Mouse (Mus musculus): ENCODE data around the gene Cers1.

The Cers1 gene

GRCm38 (mm10) chr8:70316511-70317504 is 1.2 kb downstream of the Cers1 start:
- DNase-seq: peak; percentile 53 to 75

- DNase-seq: no peak
These were observed 2.3 kb downstream of the Cers1 start for GRCm38 (mm10) chr8:70317872-70318271.

GRCm38 (mm10) chr8:70323716-70324115 is 8.1 kb downstream of the Cers1 start:
- DNase-seq: no peak

- no peak for DNase-seq
These were observed 11.9 kb downstream of the Cers1 start for GRCm38 (mm10) chr8:70327512-70327911.

- peak in 1 of 2 experiments; percentile 44 for DNase-seq
These were observed 13.7 kb downstream of the Cers1 start, which contains the start of gene Gdf1 for GRCm38 (mm10) chr8:70329124-70329834. Gdf1 (plus strand) TSS chr8:70329817.

- no peak for DNase-seq
These were observed 14.5 kb downstream of the Cers1 start for GRCm38 (mm10) chr8:70329835-70330740.

GRCm38 (mm10) chr8:70330741-70331364 is 15.3 kb downstream of the Cers1 start:
- DNase-seq: peak; percentile 76 to 80

GRCm38 (mm10) chr8:70331526-70331925 is 16.0 kb downstream of the Cers1 start:
- DNase-seq: no peak

GRCm38 (mm10) chr8:70332070-70332877 is 16.7 kb downstream of the Cers1 start:
- peak; percentile 83 to 85 for DNase-seq

- no peak for DNase-seq
These were observed 17.3 kb downstream of the Cers1 start for GRCm38 (mm10) chr8:70332878-70333202.

GRCm38 (mm10) chr8:70338931-70339330 is 23.4 kb downstream of the Cers1 start:
- no peak for DNase-seq

- no peak for DNase-seq
These were observed 25.1 kb downstream of the Cers1 start for GRCm38 (mm10) chr8:70340659-70341058.

GRCm38 (mm10) chr8:70342007-70342406 is 26.4 kb downstream of the Cers1 start:
- DNase-seq: no peak

- no peak for DNase-seq
These were observed 27.5 kb downstream of the Cers1 start for GRCm38 (mm10) chr8:70343076-70343475.

GRCm38 (mm10) chr8:70343696-70344095 is 28.1 kb downstream of the Cers1 start:
- peak in 1 of 2 experiments; percentile 53 for DNase-seq

GRCm38 (mm10) chr8:70344279-70344678 is 28.7 kb downstream of the Cers1 start:
- no peak for DNase-seq

GRCm38 (mm10) chr8:70347443-70347842 is 31.9 kb downstream of the Cers1 start:
- DNase-seq: no peak

- no peak for DNase-seq
These were observed 32.4 kb downstream of the Cers1 start for GRCm38 (mm10) chr8:70347860-70348420.

GRCm38 (mm10) chr8:70351035-70351999 is 35.7 kb downstream of the Cers1 start:
- DNase-seq: no peak

- no peak for DNase-seq
These were observed 36.4 kb downstream of the Cers1 start for GRCm38 (mm10) chr8:70352000-70352384.

All from lung, postnatal 4 days (tissue).